Mouse (Mus musculus) hindbrain, embryonic 11.5 days (tissue): ENCODE measurements at regions not wholly inside any gene's neighbourhood (a gene's known extent, or its start where the extent isn't known, plus 50 kb on each side); places are given as distances from the start of the nearest gene placed in this dataset.

Experiments used
- ATAC-seq: fragments of 200-750 bp; cut with Nextera tagmentation; 2 replicates; pipeline ENCODE4 v1.8.0; 2017; ENCODE audit warnings: mild to moderate bottlenecking, moderate TSS enrichment, moderate library complexity; ENCODE audit not compliant: low FRiP score
- DNase-seq: peaks from one replicate; pipeline ENCODE4 v3.0.0-alpha.2; 2015; ENCODE audit warnings: low spot score
- H3K27ac ChIP-seq: fragments of 300-500 bp; sonication (generic); 2 replicates; pipeline ENCODE4 v1.5.1; 2014; ENCODE audit warnings: mild to moderate bottlenecking, low read depth, low read length
- H3K27me3 ChIP-seq: fragments of 300-500 bp; sonication (generic); 2 replicates; pipeline ENCODE4 v1.6.1; 2014; ENCODE audit warnings: mild to moderate bottlenecking, low read length, moderate library complexity, mixed read lengths; ENCODE audit not compliant: control insufficient read depth, insufficient read depth
- H3K36me3 ChIP-seq: fragments of 300-500 bp; sonication (generic); 2 replicates; pipeline ENCODE4 v1.6.1; 2014; ENCODE audit warnings: mild to moderate bottlenecking, low read length, moderate library complexity, mixed read lengths; ENCODE audit not compliant: control insufficient read depth, insufficient read depth
- H3K4me1 ChIP-seq: fragments of 300-500 bp; sonication (generic); replicated peaks from 2 replicates; pipeline ENCODE4 v1.6.1; 2014; ENCODE audit warnings: low read length, mixed read lengths; ENCODE audit not compliant: control insufficient read depth, insufficient read depth
- H3K4me2 ChIP-seq: fragments of 300-500 bp; sonication (generic); replicated peaks from 2 replicates; pipeline ENCODE4 v1.6.1; 2014; ENCODE audit warnings: mild to moderate bottlenecking, low read depth, low read length
- H3K4me3 ChIP-seq: fragments of 300-500 bp; sonication (generic); 2 replicates; pipeline ENCODE4 v1.5.1; 2014; ENCODE audit warnings: low read depth, low read length
- H3K9ac ChIP-seq: fragments of 300-500 bp; sonication (generic); 2 replicates; pipeline ENCODE4 v1.6.1; 2014; ENCODE audit warnings: low read depth, low read length
- H3K9me3 ChIP-seq: fragments of 300-500 bp; sonication (generic); 2 replicates; pipeline ENCODE4 v1.6.1; 2016; ENCODE audit warnings: low read length; ENCODE audit not compliant: control insufficient read depth
- WGBS: fragments of 180-500 bp; shearing (Covaris S2); extraction: QIAGEN DNeasy Blood & Tissue Kit; methylation state at CpG from one replicate; pipeline ENCODE4 v1.1.7; 2014; 5-methylcytosine and 5-hydroxymethylcytosine counted together

GRCm38 (mm10) chr5:64579086-64579485, 224.1 kb upstream of the Klf3 start:
- Histone ChIP-seq H3K4me3 (no peak overlapping the region), H3K4me1 (no peaks in the 10 kb centered on the region; the same call in 1 of the 2 replicates), H3K9ac (no peak overlapping the region), H3K27ac (0 out of 2 replicates have a peak overlapping the region, but pooled peaks have one; percentile 67), H3K9me3 (no peaks in the 10 kb centered on the region), H3K4me2 (no peak overlapping the region), H3K27me3 (no peaks in the 10 kb centered on the region), H3K36me3 (no peaks in the 10 kb centered on the region)
- DNase-seq (no peak), ATAC-seq (no peak)
- WGBS, result 45% methylated on average over 5 of the region's 5 CpGs

DNA sequence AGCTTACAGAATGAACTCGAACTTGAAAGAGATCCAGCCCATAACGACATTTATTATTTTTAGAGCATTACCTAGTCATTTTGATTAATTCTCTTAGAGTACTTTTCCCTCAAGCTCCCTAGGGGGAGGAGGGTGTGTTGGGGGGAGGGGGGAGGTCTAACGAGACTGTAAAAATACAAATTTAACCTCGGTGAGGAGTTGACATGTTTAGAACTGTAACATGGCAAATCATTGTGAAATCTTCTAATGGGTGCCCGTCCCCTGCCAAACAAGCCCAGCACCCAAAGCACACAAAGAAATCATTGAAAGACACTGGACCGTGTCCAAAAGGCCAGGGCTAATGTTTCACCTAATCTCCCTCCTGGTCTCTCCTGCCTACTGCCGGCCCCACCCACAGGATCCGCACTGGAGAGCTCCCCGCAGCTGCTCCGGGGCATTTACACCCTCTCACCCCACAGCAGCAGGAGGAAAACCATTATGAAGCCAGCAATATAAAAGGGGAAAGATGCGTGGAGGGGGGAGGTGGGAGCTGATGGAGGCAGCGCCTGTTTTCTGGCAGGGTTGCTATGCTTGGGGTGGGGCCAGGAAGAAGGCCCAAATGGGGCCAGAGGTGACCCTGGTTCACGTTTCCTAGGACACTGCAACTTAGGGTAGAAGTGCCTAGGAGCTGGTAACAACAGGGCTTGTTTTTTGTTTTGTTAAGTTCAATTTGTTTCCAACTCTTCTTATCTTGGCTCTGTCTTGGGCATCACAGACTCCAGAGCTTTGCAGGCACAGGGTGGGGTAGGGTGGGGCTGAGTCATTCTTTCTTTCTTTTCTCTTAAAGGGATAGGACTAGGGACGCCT, 223.5 kb upstream of the Klf3 start:
- 11% methylated on average over 14 of the region's 14 CpGs for WGBS
- Histone ChIP-seq H3K36me3 (no peaks in the 10 kb centered on the region), H3K27ac (peak overlapping the region; percentile 67), H3K27me3 (no peaks in the 10 kb centered on the region), H3K9me3 (no peaks in the 10 kb centered on the region), H3K4me2 (no peak overlapping the region; the same call in 1 of the 2 replicates), H3K4me3 (no peak overlapping the region), H3K4me1 (no peaks in the 10 kb centered on the region; the same call in 1 of the 2 replicates), H3K9ac (peak overlapping the region; percentile 8; the same call in 1 of the 2 replicates)
- ATAC-seq (peak; percentile 74), DNase-seq (peak; percentile 44)

DNA sequence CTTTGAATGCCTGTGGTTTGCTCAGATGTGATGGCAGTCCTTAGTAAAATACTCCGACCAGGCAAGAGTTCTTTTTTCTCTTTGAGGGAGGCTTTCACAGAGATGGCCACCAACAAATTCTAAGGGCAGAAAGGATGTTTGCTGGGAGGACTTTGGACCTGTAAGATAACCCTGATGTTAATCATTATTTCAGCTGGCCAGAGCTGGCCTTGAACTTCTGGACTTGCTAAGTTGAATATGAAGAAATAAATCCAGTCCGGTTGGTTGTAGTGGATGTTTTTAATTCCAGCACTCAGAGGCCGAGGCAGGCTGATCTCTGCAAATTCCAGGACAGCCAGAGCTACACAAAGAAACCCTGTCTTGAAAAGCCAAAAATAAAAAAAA, 222.9 kb upstream of the Klf3 start:
- Histone ChIP-seq H3K4me3 (no peak overlapping the region), H3K36me3 (no peaks in the 10 kb centered on the region), H3K27ac (peak overlapping the region; percentile 67; the same call in 1 of the 2 replicates), H3K4me1 (no peaks in the 10 kb centered on the region; the same call in 1 of the 2 replicates), H3K9ac (no peak overlapping the region; the same call in 1 of the 2 replicates), H3K9me3 (no peaks in the 10 kb centered on the region), H3K27me3 (no peaks in the 10 kb centered on the region), H3K4me2 (no peak overlapping the region)
- DNase-seq (no peak), ATAC-seq (no peak)
- 72% methylated on average over 3 of the region's 3 CpGs for whole genome bisulfite sequencing

GRCm38 (mm10) chr5:64580786-64581445, 222.3 kb upstream of the Klf3 start:
- no peak overlapping the region for H3K4me3 ChIP-seq
- H3K9ac ChIP-seq, result no peak overlapping the region
- H3K27ac ChIP-seq, result no peak overlapping the region
- H3K4me2 ChIP-seq, result no peak overlapping the region
- H3K36me3 ChIP-seq, result no peaks in the 10 kb centered on the region
- H3K9me3 ChIP-seq, result no peaks in the 10 kb centered on the region
- H3K27me3 ChIP-seq, result no peaks in the 10 kb centered on the region
- DNase-seq, result no peak
- no peak for ATAC-seq
- 84% methylated on average over 6 of the region's 6 CpGs for WGBS
- H3K4me1 ChIP-seq, result no peaks in the 10 kb centered on the region; the same call in 1 of the 2 replicates

DNA sequence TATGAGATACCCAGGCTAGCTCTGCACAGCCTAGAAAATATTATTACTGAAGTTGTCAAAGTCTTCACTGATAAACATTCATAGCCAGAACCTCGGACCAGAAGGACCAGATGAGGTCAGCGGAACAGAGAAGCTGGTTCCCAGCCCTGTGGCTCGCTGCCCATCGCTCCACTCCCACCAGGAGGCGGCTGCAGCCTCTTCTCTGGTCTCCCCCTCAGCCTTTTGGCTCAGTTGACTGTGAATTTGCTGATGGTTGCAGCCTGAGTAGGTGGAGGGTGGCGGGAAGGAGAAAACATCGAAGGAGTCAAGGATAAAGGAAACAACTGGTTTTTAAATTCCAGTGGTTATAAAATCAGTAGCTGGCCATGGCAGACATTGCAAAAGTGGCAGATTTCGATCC, 221.7 kb upstream of the Klf3 start:
- H3K9me3 ChIP-seq, result no peaks in the 10 kb centered on the region
- DNase-seq (no peak), ATAC-seq (no peak)
- no peaks in the 10 kb centered on the region for H3K36me3 ChIP-seq
- H3K4me3 ChIP-seq, result no peak overlapping the region
- no peaks in the 10 kb centered on the region for H3K27me3 ChIP-seq
- no peaks in the 10 kb centered on the region; the same call in 1 of the 2 replicates for H3K4me1 ChIP-seq
- no peak overlapping the region for H3K4me2 ChIP-seq
- H3K27ac ChIP-seq, result no peak overlapping the region
- 71% methylated on average over 8 of the region's 8 CpGs for WGBS
- no peak overlapping the region for H3K9ac ChIP-seq

DNA sequence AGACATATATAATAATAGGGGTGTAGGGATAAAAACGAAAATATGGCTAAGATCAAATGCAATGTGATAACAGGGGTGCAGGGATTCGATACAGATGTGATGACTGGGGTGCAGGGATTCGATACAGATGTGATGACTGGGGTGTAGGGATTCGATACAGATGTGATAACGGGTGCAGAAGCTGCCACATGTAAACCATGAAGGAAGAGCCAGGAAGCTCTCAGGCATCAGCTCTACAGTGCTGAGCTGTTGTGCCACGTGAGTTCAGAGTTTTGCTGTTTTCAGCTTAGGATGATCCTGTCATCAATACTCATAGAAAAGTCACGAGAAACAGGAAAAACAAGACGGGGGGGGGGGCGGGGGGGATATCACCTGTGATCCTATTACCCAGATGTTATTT, 221.2 kb upstream of the Klf3 start:
- no peaks in the 10 kb centered on the region for H3K36me3 ChIP-seq
- H3K27me3 ChIP-seq, result no peaks in the 10 kb centered on the region
- no peak overlapping the region for H3K4me3 ChIP-seq
- H3K9me3 ChIP-seq, result no peaks in the 10 kb centered on the region; the same call in 1 of the 2 replicates
- ATAC-seq (no peak), DNase-seq (no peak)
- H3K4me1 ChIP-seq, result no peaks in the 10 kb centered on the region; the same call in 1 of the 2 replicates
- H3K4me2 ChIP-seq, result no peak overlapping the region
- WGBS, result 79% methylated on average over 9 of the region's 9 CpGs
- H3K27ac ChIP-seq, result no peak overlapping the region
- H3K9ac ChIP-seq, result no peak overlapping the region

- H3K4me2 ChIP-seq, result no peak overlapping the region
- ATAC-seq, result no peak
- H3K4me1 ChIP-seq, result peaks cover 2% of the 10 kb centered on the region; the same call in 1 of the 2 replicates
- WGBS, result 88% methylated on average over 1 of the region's 1 CpGs
- no peaks in the 10 kb centered on the region; the same call in 1 of the 2 replicates for H3K9me3 ChIP-seq
- H3K27ac ChIP-seq, result no peak overlapping the region
- no peak overlapping the region for H3K4me3 ChIP-seq
- no peak overlapping the region for H3K9ac ChIP-seq
- DNase-seq, result no peak
- H3K36me3 ChIP-seq, result no peaks in the 10 kb centered on the region
- no peaks in the 10 kb centered on the region for H3K27me3 ChIP-seq
Observed at GRCm38 (mm10) chr5:64584308-64584707, 218.9 kb upstream of the Klf3 start.

- DNase-seq, result no peak
- Histone ChIP-seq H3K27me3 (no peaks in the 10 kb centered on the region), H3K9me3 (no peaks in the 10 kb centered on the region; the same call in 1 of the 2 replicates), H3K4me2 (no peak overlapping the region), H3K27ac (no peak overlapping the region), H3K9ac (no peak overlapping the region), H3K4me1 (0 out of 2 replicates have a peak, but pooled peaks cover 2% of the 10 kb centered on the region), H3K36me3 (no peaks in the 10 kb centered on the region), H3K4me3 (no peak overlapping the region)
- 79% methylated on average over 6 of the region's 6 CpGs for WGBS
- ATAC-seq, result no peak
Observed at GRCm38 (mm10) chr5:64585076-64585786, 218.0 kb upstream of the Klf3 start.
